Mouse (Mus musculus) heart, adult 2 months (tissue): ENCODE results near the gene Acad11. TPM values are rescaled to one million over a fixed set of nuclear protein-coding genes. Genes with fewer than 3 reads are reported as not detected.

Source experiments
- DNase-seq, 2 experiments: peaks; one replicate each; pipeline ENCODE4 v3.0.0; 2021
- H3K27ac ChIP-seq: fragments of 200-600 bp; 2 replicates; pipeline ENCODE4 v1.8.1; 2022
- H3K27me3 ChIP-seq: fragments of 200-500 bp; 2 replicates; pipeline ENCODE4 v1.6.1; 2012; ENCODE audit warnings: mild to moderate bottlenecking, low read length, inconsistent platforms, mixed read lengths; ENCODE audit not compliant: control insufficient read depth, insufficient read depth
- H3K36me3 ChIP-seq: fragments of 200-500 bp; 2 replicates; pipeline ENCODE4 v1.6.1; 2012; ENCODE audit warnings: low read length, inconsistent platforms; ENCODE audit not compliant: control insufficient read depth, insufficient read depth
- H3K4me1 ChIP-seq: fragments of 200-500 bp; 2 replicates; pipeline ENCODE4 v1.6.1; 2011; ENCODE audit warnings: low read length; ENCODE audit not compliant: control insufficient read depth, insufficient read depth
- H3K4me3 ChIP-seq: fragments of 200-600 bp; 2 replicates; pipeline ENCODE4 v1.8.1; 2022
- H3K79me2 ChIP-seq: fragments of 200-500 bp; replicated peaks from 2 replicates; pipeline ENCODE4 v1.6.1; 2012; ENCODE audit warnings: mild to moderate bottlenecking, inconsistent platforms, low read length, moderate library complexity, mixed read lengths; ENCODE audit not compliant: control insufficient read depth, insufficient read depth
- H3K9ac ChIP-seq: fragments of 200-500 bp; 2 replicates; pipeline ENCODE4 v1.6.1; 2012; ENCODE audit warnings: low read depth, mild to moderate bottlenecking, control low read depth, inconsistent platforms, low read length, mixed read lengths
- CTCF ChIP-seq: fragments of 200-600 bp; IDR thresholded peaks from 2 replicates; pipeline ENCODE4 v1.8.1; 2022; ENCODE audit warnings: antibody characterized with exemption, mild to moderate bottlenecking, moderate library complexity
- EP300 ChIP-seq: fragments of 200-500 bp; IDR thresholded peaks from 2 replicates; pipeline ENCODE4 v1.6.1; 2011; ENCODE audit warnings: low read depth, low read length, control low read depth; ENCODE audit not compliant: insufficient read depth
- POLR2A ChIP-seq: fragments of 200-500 bp; IDR thresholded peaks from 2 replicates; pipeline ENCODE4 v1.6.1; 2011; ENCODE audit warnings: mild to moderate bottlenecking, low read depth, low read length, control low read depth; ENCODE audit not compliant: insufficient read depth
- WGBS: fragments of 180-500 bp; shearing (Covaris S2); methylation state at CpG from one replicate; pipeline ENCODE4 v1.1.7; 2018; 5-methylcytosine and 5-hydroxymethylcytosine counted together
- intact Hi-C: fragments of 180-260 bp; cut with DNase I; formaldehyde crosslinking; loops from one replicate; pipeline ENCODE4 v1.15.1; 2025
- polyA plus RNA-seq: library from polyadenylated mRNA; depleted of rRNA; stranded (reverse); fragments of >200 nt; gene quantifications from 2 replicates; pipeline ENCODE4 v1.2.3, GENCODE M21; 2012
- total RNA-seq, 2 experiments: library from RNA; stranded (reverse); gene quantifications; 2 replicates each; pipeline ENCODE4 v1.2.3; 2021

The Acad11 gene
- total and polyA plus RNA-seq, 3 experiments: 72.8 to 110 (median 99.8) TPM

DNA sequence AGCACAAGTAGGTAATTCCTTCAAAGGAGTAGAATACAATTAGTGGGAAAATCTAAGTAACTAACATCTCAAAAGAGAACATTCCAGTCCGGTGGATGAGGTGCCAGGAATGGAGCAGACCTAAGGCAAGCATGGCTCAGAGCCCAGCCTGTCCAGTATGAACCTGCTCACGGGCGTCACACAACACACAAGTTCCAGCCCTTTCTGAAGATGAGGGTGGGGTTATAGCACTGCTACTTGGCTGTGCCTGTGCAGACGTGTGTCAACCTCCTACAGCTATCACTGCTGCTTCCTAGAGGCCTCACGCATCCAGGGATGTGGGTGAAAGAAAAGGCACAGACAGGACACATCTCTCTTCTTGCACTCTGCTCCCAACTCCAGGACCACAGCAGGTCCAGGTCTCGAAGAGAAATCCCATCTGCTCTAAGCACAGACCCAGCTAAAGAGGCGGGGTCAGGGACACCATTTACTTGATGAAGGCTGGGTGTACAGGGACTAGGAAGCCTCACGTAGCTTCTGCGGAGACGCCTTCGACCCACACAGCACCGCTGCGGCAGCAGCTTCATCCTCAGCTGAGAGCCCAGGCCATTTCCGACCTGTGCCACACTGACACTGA, 92.0 kb downstream of the Acad11 start:
- intact Hi-C loops: no loop called here
- Histone ChIP-seq H3K36me3 (no peaks in the 10 kb centered on the region), H3K27ac (no peak overlapping the region)

DNA sequence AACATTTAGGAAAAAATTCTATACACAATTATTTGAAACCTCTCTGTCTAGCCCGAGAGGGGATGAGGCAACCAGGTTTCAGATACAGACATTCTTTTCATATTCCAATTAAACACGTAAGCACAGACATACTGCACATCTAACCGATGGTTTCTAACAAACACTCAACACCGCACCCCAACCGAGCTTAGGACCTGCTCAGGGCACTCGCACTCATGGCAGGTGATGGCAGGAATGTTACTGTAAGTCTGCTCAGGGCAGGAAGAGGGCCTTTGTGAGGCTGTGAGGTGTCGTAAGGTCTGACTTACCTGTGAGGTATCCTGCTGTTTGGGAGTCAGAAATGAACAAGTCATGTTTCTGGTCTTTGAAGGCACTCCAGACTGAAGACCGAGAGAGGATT, 93.3 kb downstream of the Acad11 start:
- Histone ChIP-seq H3K9ac (no peak overlapping the region), H3K4me1 (no peaks in the 10 kb centered on the region), H3K79me2 (no peaks in the 10 kb centered on the region), H3K4me3 (no peak overlapping the region), H3K27me3 (no peaks in the 10 kb centered on the region), H3K36me3 (no peaks in the 10 kb centered on the region), H3K27ac (no peak overlapping the region)
- TF ChIP-seq EP300: no peak
- TF ChIP-seq POLR2A: no peak
- TF ChIP-seq CTCF: no peak
- WGBS: 96% methylated on average over 8 of the region's 8 CpGs
- no peak for DNase-seq
- intact Hi-C loops: no loop called here

More for the DNA sequence above, 92.0 kb downstream of the Acad11 start:
- no peak overlapping the region for H3K4me3 ChIP-seq
- H3K79me2 ChIP-seq: no peaks in the 10 kb centered on the region
- H3K9ac ChIP-seq: no peak overlapping the region
- no peaks in the 10 kb centered on the region for H3K4me1 ChIP-seq
- WGBS: 88% methylated on average over 14 of the region's 14 CpGs
- no peak for DNase-seq
- H3K27me3 ChIP-seq: no peaks in the 10 kb centered on the region
- TF ChIP-seq CTCF (no peak), EP300 (no peak), POLR2A (no peak)

DNA sequence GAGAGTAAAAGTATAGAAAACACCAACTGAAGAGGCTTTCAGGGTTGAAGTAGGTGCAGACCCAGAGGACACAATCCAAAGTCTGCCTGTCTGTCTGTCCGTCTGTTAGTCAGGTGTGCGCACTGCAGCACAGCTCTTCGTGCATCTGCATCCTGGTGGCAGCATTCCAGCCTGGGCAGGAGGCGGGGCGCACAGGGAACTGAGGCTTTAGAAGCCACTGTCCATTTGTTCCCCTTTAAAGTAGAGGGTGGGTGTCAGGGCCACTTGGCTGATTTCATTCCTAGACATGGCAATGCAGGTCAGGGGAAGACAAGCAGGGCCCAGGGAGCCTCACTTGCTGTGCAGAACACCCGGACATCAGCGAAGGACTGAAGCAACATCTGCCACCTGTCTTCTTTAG, 94.1 kb downstream of the Acad11 start:
- H3K36me3 ChIP-seq: no peaks in the 10 kb centered on the region
- no peaks in the 10 kb centered on the region for H3K4me1 ChIP-seq
- DNase-seq: no peak
- TF ChIP-seq POLR2A (no peak), CTCF (no peak)
- no peak overlapping the region for H3K27ac ChIP-seq
- 94% methylated on average over 7 of the region's 7 CpGs for WGBS
- H3K9ac ChIP-seq: no peak overlapping the region
- no peak overlapping the region for H3K4me3 ChIP-seq
- no peaks in the 10 kb centered on the region for H3K27me3 ChIP-seq
- intact Hi-C loops: no loop called here
- H3K79me2 ChIP-seq: no peaks in the 10 kb centered on the region

DNA sequence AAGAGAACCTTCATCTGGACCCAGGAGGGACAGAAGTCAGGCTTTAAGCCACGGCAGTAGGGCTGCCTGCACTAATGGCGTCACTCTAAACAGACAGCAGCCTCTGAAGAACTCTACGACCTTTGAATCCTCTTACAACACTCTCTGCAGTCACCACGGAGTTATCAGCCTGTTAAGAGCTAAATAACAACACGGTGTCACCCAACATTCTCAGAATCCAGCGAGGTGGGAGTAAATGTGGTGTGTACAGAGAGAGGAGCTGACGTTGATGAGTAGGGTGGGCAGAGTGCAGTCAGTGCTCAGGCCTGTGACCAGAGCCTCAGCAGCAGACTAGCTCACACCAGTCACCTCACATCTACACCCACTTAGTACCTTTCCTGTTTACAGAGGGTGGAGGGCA, 97.9 kb downstream of the Acad11 start:
- Histone ChIP-seq H3K36me3 (no peaks in the 10 kb centered on the region), H3K9ac (no peak overlapping the region), H3K4me3 (no peak overlapping the region), H3K27me3 (no peaks in the 10 kb centered on the region), H3K27ac (no peak overlapping the region), H3K79me2 (no peaks in the 10 kb centered on the region), H3K4me1 (no peaks in the 10 kb centered on the region)
- TF ChIP-seq CTCF (no peak), EP300 (no peak)
- intact Hi-C loops: no loop called here
- WGBS: 67% methylated on average over 7 of the region's 7 CpGs
- no peak for DNase-seq

DNA sequence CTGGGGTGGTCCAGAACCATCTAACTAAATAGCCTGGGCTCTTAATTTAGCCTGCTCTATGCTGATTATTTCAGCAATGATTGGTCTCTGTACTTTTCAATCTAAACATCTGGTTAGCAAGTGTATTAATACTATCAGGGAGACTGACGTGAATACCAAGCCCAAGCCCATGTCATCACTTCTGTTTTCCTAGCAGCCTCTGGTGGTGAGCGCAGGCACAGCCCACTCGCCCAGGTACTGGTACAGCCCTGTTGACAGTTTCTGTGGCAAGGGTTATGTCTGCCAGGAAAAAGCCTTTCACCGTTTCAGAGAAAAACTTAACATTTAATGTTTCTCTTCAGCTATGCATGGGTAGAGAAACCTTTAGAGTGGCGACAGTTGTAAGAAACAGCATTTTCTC, 101.0 kb downstream of the Acad11 start:
- no peak for TF ChIP-seq POLR2A
- TF ChIP-seq CTCF: peak; percentile 14
- Histone ChIP-seq H3K4me3 (no peak overlapping the region), H3K4me1 (no peaks in the 10 kb centered on the region), H3K27me3 (no peaks in the 10 kb centered on the region), H3K79me2 (no peaks in the 10 kb centered on the region), H3K9ac (no peak overlapping the region), H3K27ac (no peak overlapping the region), H3K36me3 (no peaks in the 10 kb centered on the region)
- 80% methylated on average over 5 of the region's 5 CpGs for WGBS
- no peak for DNase-seq
- intact Hi-C loops: no loop called here

DNA sequence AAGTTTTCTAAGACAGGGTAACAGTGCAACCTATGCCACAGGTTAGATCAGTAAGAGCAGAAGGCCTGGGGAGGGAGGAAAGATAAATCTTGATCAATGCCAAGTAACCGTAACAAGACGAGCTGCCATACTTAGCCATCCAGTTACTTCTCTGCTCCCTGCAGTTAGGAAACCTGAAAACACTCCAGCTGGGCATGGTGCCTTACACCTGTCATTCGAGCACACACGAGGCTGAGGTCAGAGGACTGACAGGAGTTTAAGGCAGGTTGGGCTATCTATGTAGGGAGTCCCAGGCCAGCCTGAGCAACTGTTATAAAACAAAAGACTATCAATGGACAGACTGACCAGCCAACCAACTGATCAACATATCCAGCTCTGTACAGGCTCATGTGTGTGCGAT, 102.7 kb downstream of the Acad11 start:
- Histone ChIP-seq H3K36me3 (no peaks in the 10 kb centered on the region), H3K27ac (no peak overlapping the region), H3K27me3 (no peaks in the 10 kb centered on the region), H3K4me1 (no peaks in the 10 kb centered on the region), H3K79me2 (no peaks in the 10 kb centered on the region), H3K4me3 (no peak overlapping the region), H3K9ac (no peak overlapping the region)
- WGBS: 88% methylated on average over 5 of the region's 5 CpGs
- no peak for DNase-seq
- intact Hi-C loops: no loop called here
- TF ChIP-seq POLR2A: no peak
- no peak for TF ChIP-seq CTCF
- no peak for TF ChIP-seq EP300
